Mouse (Mus musculus) pancreas, adult 10 weeks (tissue): ENCODE results near the gene Klhl23. TPM values are rescaled to one million over a fixed set of nuclear protein-coding genes. Genes with fewer than 3 reads are reported as not detected.

Experiments used
- polyA plus RNA-seq: library from polyadenylated mRNA; stranded (reverse); fragments of 350-450 nt; fragmentation: Illumina TruSeq; extraction: RNeasy Lipid Tissue Mini Kit (QIAGEN cat#74804); gene quantifications from one replicate; pipeline ENCODE4 v1.2.3, GENCODE M21; 2015; ENCODE audit warnings: low read depth, low replicate concordance; ENCODE audit not compliant: insufficient read depth

Gene Klhl23
- polyA plus RNA-seq: 0.74 TPM

GRCm38 (mm10) chr2:69821711-69822110 is at the start of gene Klhl23:
Gene Klhl23 (plus strand): TSS chr2:69821944.

GRCm38 (mm10) chr2:69789429-69790069 is 32.2 kb upstream of the Klhl23 start, which contains the start of the genes Ccdc173 and Phospho2:
Gene Ccdc173 (minus strand): TSS chr2:69789575.
Gene Phospho2 (plus strand): TSS chr2:69789623.

GRCm38 (mm10) chr2:69861485-69862091 is 39.8 kb downstream of the Klhl23 start, which contains the start of gene Ssb:
Gene Ssb (plus strand): TSS chr2:69861562.

GRCm38 (mm10) chr2:69885451-69886305 is 63.9 kb downstream of the Klhl23 start, which contains the start of gene Mettl5:
Gene Mettl5 (minus strand): TSS chr2:69885615.

Other genes starting within 250 kb of the Klhl23 start
- 1.3 TPM for gene Lrp2, start 235.9 kb upstream of the Klhl23 start, polyA plus RNA-seq
- 1.5 TPM for gene Bbs5, start 174.8 kb upstream of the Klhl23 start, polyA plus RNA-seq
- gene Klhl41, start 151.8 kb upstream of the Klhl23 start, polyA plus RNA-seq: not detected
- gene Fastkd1, start 108.4 kb upstream of the Klhl23 start, polyA plus RNA-seq: 4.3 TPM
- gene Ppig, start 99.4 kb upstream of the Klhl23 start, polyA plus RNA-seq: 8.6 TPM
- gene Ccdc173, start 32.4 kb upstream of the Klhl23 start, polyA plus RNA-seq: not detected
- 3.7 TPM for gene Phospho2, start 32.3 kb upstream of the Klhl23 start, polyA plus RNA-seq
- gene Ssb, start 39.6 kb downstream of the Klhl23 start, polyA plus RNA-seq: 35.4 TPM
- gene Mettl5, start 63.7 kb downstream of the Klhl23 start, polyA plus RNA-seq: 3.0 TPM
- gene Ubr3, start 75.3 kb downstream of the Klhl23 start, polyA plus RNA-seq: 10.1 TPM
- not detected for gene Myo3b, start 217.2 kb downstream of the Klhl23 start, polyA plus RNA-seq